Mouse (Mus musculus): ENCODE measurements around the gene Ptprk. TPM values are rescaled to one million over a fixed set of nuclear protein-coding genes. Genes with fewer than 3 reads are reported as not detected.

Gene Ptprk
- polyA plus RNA-seq, 1 experiment from 2014 or later = 44.6 TPM

DNA sequence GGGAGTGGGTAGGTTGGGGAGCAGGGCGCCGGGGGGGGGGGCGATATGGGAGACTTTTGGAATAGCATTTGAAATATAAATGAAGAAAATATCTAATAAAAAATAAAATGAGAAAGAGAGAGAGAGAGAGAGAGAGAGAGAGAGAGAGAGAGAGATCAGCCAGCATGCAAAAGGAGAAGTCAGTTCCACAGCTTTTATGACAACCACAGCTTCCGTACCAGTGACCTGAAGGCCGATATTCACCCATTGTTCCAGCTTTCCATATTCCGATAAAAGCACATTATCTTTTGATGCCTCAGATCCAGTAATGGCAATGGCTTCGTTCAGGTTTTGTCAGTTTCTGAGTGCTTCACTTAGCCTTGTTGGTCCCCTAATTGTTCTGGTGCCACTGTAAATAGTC, 542.6 kb downstream of the Ptprk start:
- Histone ChIP-seq H3K36me3 (ENCODE audit: control insufficient read depth, insufficient read depth, low read length) (no peaks in the 10 kb centered on the region), H3K27ac (ENCODE audit: low read length) (no peak overlapping the region), H3K9ac (ENCODE audit: low read length) (no peak overlapping the region), H3K4me3 (ENCODE audit: low read length) (no peak overlapping the region), H3K9me3 (ENCODE audit: control insufficient read depth, low read length) (no peaks in the 10 kb centered on the region), H3K27me3 (ENCODE audit: control insufficient read depth, insufficient read depth, low read depth, low read length) (no peaks in the 10 kb centered on the region), H3K4me2 (ENCODE audit: low read depth, low read length) (no peak overlapping the region), H3K4me1 (replicated peaks; ENCODE audit: control insufficient read depth, insufficient read depth, low read length) (no peaks in the 10 kb centered on the region)
- 90% methylated on average over 7 of the region's 7 CpGs for WGBS
- no peak for ATAC-seq (ENCODE audit: low read depth)

DNA sequence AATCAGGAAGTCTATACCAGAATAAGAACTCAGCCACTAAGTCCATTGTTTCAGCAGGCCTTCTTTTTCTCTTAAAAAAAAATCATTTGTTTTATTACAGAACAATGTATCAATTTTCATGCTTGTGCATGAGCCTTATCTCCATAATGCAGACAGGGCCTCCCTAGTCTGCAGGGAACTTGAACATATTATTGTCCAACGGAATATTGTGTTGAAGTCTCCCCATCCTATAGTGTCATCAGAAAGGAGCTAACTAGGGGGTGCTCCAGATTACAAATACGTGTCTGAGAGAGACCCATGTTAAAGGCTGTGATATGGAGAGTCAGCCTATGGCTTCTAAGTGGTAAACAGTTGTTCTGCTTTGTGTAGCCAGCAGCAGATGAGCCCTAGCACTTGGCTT, 543.4 kb downstream of the Ptprk start:
- H3K9me3 ChIP-seq (ENCODE audit: control insufficient read depth, low read length) = no peaks in the 10 kb centered on the region
- 77% methylated on average over 2 of the region's 2 CpGs for WGBS
- H3K4me1 ChIP-seq (replicated peaks; ENCODE audit: control insufficient read depth, insufficient read depth, low read length) = no peaks in the 10 kb centered on the region
- no peak overlapping the region for H3K4me2 ChIP-seq (ENCODE audit: low read depth, low read length)
- no peak overlapping the region for H3K9ac ChIP-seq (ENCODE audit: low read length)
- no peak overlapping the region for H3K4me3 ChIP-seq (ENCODE audit: low read length)
- no peaks in the 10 kb centered on the region for H3K36me3 ChIP-seq (ENCODE audit: control insufficient read depth, insufficient read depth, low read length)
- no peak overlapping the region for H3K27ac ChIP-seq (ENCODE audit: low read length)
- H3K27me3 ChIP-seq (ENCODE audit: control insufficient read depth, insufficient read depth, low read depth, low read length) = no peaks in the 10 kb centered on the region
- ATAC-seq (ENCODE audit: low read depth) = no peak

DNA sequence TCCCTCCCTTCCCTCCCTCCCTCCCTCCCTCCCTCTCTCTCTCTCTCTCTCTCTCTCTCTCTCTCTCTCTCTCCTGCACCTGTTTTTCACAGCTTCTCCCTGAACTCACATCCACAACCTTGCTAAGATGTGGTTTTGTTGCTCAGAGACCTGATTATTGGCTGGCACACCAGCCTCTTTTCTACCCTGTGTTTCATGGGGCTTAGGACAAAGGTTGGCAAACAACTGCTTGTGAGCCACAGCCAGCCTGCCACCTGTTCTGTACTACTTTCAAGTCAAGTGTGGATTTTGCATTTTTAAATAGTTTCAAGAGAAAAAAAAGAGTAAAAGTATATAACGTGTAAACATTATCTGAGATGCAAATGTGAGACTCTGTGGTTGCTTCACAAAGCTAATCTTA, 544.8 kb downstream of the Ptprk start:
- no peaks in the 10 kb centered on the region for H3K36me3 ChIP-seq (ENCODE audit: control insufficient read depth, insufficient read depth, low read length)
- H3K9me3 ChIP-seq (ENCODE audit: control insufficient read depth, low read length) = no peaks in the 10 kb centered on the region
- no peak overlapping the region for H3K9ac ChIP-seq (ENCODE audit: low read length)
- H3K4me2 ChIP-seq (ENCODE audit: low read depth, low read length) = no peak overlapping the region
- H3K27me3 ChIP-seq (ENCODE audit: control insufficient read depth, insufficient read depth, low read depth, low read length) = no peaks in the 10 kb centered on the region
- H3K4me1 ChIP-seq (replicated peaks; ENCODE audit: control insufficient read depth, insufficient read depth, low read length) = no peaks in the 10 kb centered on the region
- ATAC-seq (ENCODE audit: low read depth) = no peak
- H3K4me3 ChIP-seq (ENCODE audit: low read length) = no peak overlapping the region
- 65% methylated on average over 1 of the region's 1 CpGs for WGBS
- no peak overlapping the region for H3K27ac ChIP-seq (ENCODE audit: low read length)

DNA sequence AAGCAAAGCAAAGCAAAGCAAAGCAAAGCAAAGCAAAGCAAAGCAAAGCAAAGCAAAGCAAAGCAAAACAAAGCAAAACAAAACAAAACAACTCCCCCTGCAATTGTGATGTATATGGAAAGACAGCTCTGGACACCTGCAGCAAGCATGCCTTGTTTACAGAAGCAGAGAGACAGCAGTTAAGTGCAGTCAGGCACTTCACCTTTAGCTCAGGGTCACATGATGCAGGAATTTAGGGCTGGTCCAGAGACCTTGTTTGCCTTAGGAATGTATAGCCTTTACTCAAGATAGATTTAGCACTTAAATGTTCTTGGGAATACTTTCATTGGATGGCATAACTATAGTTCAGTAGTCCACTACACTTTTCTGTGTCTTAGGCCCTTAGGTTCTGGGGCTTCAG, 561.5 kb downstream of the Ptprk start:
- Histone ChIP-seq H3K27ac (ENCODE audit: low read length) (no peak overlapping the region), H3K4me3 (ENCODE audit: low read length) (no peak overlapping the region), H3K9me3 (ENCODE audit: control insufficient read depth, low read length) (no peaks in the 10 kb centered on the region), H3K9ac (ENCODE audit: low read length) (no peak overlapping the region), H3K4me1 (replicated peaks; ENCODE audit: control insufficient read depth, insufficient read depth, low read length) (no peaks in the 10 kb centered on the region), H3K4me2 (ENCODE audit: low read depth, low read length) (no peak overlapping the region), H3K27me3 (ENCODE audit: control insufficient read depth, insufficient read depth, low read depth, low read length) (no peaks in the 10 kb centered on the region), H3K36me3 (ENCODE audit: control insufficient read depth, insufficient read depth, low read length) (no peaks in the 10 kb centered on the region)
- ATAC-seq (ENCODE audit: low read depth) = no peak

DNA sequence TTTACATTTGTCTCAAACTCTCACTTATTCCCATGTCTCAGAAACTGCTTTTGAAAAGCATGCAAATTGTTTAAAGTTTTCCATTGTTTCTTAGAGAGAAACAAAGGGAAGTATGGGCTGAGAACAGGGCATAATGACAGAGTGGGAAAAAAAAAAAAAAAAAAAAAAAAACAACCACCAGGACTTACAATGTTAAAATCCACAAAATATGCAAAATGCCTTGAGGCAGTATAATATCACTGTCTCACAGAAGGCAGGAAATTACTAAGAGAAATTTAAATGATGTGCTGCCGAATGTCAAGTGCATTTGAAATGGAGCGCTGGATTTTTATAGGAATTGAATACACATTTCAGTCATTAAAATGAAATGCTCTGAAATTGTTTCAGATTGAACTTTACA, 567.3 kb downstream of the Ptprk start:
- no peaks in the 10 kb centered on the region for H3K27me3 ChIP-seq (ENCODE audit: control insufficient read depth, insufficient read depth, low read depth, low read length)
- no peaks in the 10 kb centered on the region for H3K36me3 ChIP-seq (ENCODE audit: control insufficient read depth, insufficient read depth, low read length)
- no peak overlapping the region for H3K4me3 ChIP-seq (ENCODE audit: low read length)
- 88% methylated on average over 2 of the region's 2 CpGs for WGBS
- no peaks in the 10 kb centered on the region for H3K9me3 ChIP-seq (ENCODE audit: control insufficient read depth, low read length)
- no peak overlapping the region for H3K9ac ChIP-seq (ENCODE audit: low read length)
- no peak overlapping the region for H3K4me2 ChIP-seq (ENCODE audit: low read depth, low read length)
- ATAC-seq (ENCODE audit: low read depth) = no peak
- no peak overlapping the region for H3K27ac ChIP-seq (ENCODE audit: low read length)
- no peaks in the 10 kb centered on the region for H3K4me1 ChIP-seq (replicated peaks; ENCODE audit: control insufficient read depth, insufficient read depth, low read length)

Small RNA genes lying within 50 kb of the gene (microRNA-seq; reads per million reads assigned to microRNA genes)
- gene Gm22370 = not detected
